Mouse (Mus musculus): ENCODE measurements at regions not wholly inside any gene's neighbourhood (a gene's known extent, or its start where the extent isn't known, plus 50 kb on each side); places are given as distances from the start of the nearest gene placed in this dataset.

GRCm38 (mm10) chr5:111931733-111932132 is 198.0 kb downstream of the Gm26897 start:
- 63% methylated on average over 3 of the region's 3 CpGs for WGBS
- no peaks in the 10 kb centered on the region for H3K27me3 ChIP-seq (ENCODE audit: control insufficient read depth, insufficient read depth, low read length)
- H3K9me3 ChIP-seq (ENCODE audit: control insufficient read depth, low read length), result no peaks in the 10 kb centered on the region
- DNase-seq (ENCODE audit: low spot score), result no peak
- no peak for TF ChIP-seq POLR2A (IDR thresholded peaks at IDR 0.05; ENCODE audit: borderline replicate concordance, extremely low read depth, insufficient read depth, insufficient read length)
- ATAC-seq (ENCODE audit: low FRiP score, low read depth), result no peak
- H3K4me1 ChIP-seq (ENCODE audit: control insufficient read depth, insufficient read depth, low read length), result peaks cover 6% of the 10 kb centered on the region; the same call in 1 of the 2 replicates
- no peak overlapping the region for H3K4me2 ChIP-seq (replicated peaks; ENCODE audit: low read depth, low read length, severe bottlenecking)
- H3K27ac ChIP-seq (replicated peaks; ENCODE audit: low read depth, low read length), result no peak overlapping the region
- H3K4me3 ChIP-seq (replicated peaks; ENCODE audit: low read length), result no peak overlapping the region
- no peak overlapping the region for H3K9ac ChIP-seq (ENCODE audit: low read depth, low read length, severe bottlenecking)
- H3K36me3 ChIP-seq (ENCODE audit: control insufficient read depth, insufficient read depth, low read length), result no peaks in the 10 kb centered on the region

GRCm38 (mm10) chr5:111935381-111936134 is 201.8 kb downstream of the Gm26897 start:
- Histone ChIP-seq H3K27ac (replicated peaks; ENCODE audit: low read depth, low read length) (no peak overlapping the region), H3K27me3 (ENCODE audit: control insufficient read depth, insufficient read depth, low read length) (no peaks in the 10 kb centered on the region), H3K36me3 (ENCODE audit: control insufficient read depth, insufficient read depth, low read length) (no peaks in the 10 kb centered on the region), H3K4me3 (replicated peaks; ENCODE audit: low read length) (no peak overlapping the region), H3K9me3 (ENCODE audit: control insufficient read depth, low read length) (no peaks in the 10 kb centered on the region), H3K9ac (ENCODE audit: low read depth, low read length, severe bottlenecking) (no peak overlapping the region), H3K4me1 (ENCODE audit: control insufficient read depth, insufficient read depth, low read length) (no peaks in the 10 kb centered on the region), H3K4me2 (replicated peaks; ENCODE audit: low read depth, low read length, severe bottlenecking) (no peak overlapping the region)
- ATAC-seq (ENCODE audit: low FRiP score, low read depth) (no peak), DNase-seq (ENCODE audit: low spot score) (no peak)
- WGBS, result 80% methylated on average over 3 of the region's 3 CpGs
- TF ChIP-seq POLR2A (IDR thresholded peaks at IDR 0.05; ENCODE audit: borderline replicate concordance, extremely low read depth, insufficient read depth, insufficient read length), result no peak

GRCm38 (mm10) chr5:111941831-111942230 is 208.1 kb downstream of the Gm26897 start:
- H3K9me3 ChIP-seq (ENCODE audit: control insufficient read depth, low read length), result no peaks in the 10 kb centered on the region
- no peaks in the 10 kb centered on the region for H3K4me1 ChIP-seq (ENCODE audit: control insufficient read depth, insufficient read depth, low read length)
- 81% methylated on average over 16 of the region's 16 CpGs for WGBS
- H3K4me3 ChIP-seq (replicated peaks; ENCODE audit: low read length), result no peak overlapping the region
- TF ChIP-seq POLR2A (IDR thresholded peaks at IDR 0.05; ENCODE audit: borderline replicate concordance, extremely low read depth, insufficient read depth, insufficient read length), result no peak
- H3K4me2 ChIP-seq (replicated peaks; ENCODE audit: low read depth, low read length, severe bottlenecking), result no peak overlapping the region
- H3K36me3 ChIP-seq (ENCODE audit: control insufficient read depth, insufficient read depth, low read length), result no peaks in the 10 kb centered on the region
- 0 out of 2 replicates have a peak, but pooled peaks cover 9% of the 10 kb centered on the region for H3K27me3 ChIP-seq (ENCODE audit: control insufficient read depth, insufficient read depth, low read length)
- no peak overlapping the region for H3K9ac ChIP-seq (ENCODE audit: low read depth, low read length, severe bottlenecking)
- DNase-seq (ENCODE audit: low spot score) (no peak), ATAC-seq (ENCODE audit: low FRiP score, low read depth) (no peak)
- H3K27ac ChIP-seq (replicated peaks; ENCODE audit: low read depth, low read length), result no peak overlapping the region

GRCm38 (mm10) chr5:111942792-111943191 is 209.1 kb downstream of the Gm26897 start:
- no peaks in the 10 kb centered on the region for H3K9me3 ChIP-seq (ENCODE audit: control insufficient read depth, low read length)
- 0 out of 2 replicates have a peak, but pooled peaks cover 9% of the 10 kb centered on the region for H3K27me3 ChIP-seq (ENCODE audit: control insufficient read depth, insufficient read depth, low read length)
- no peak for TF ChIP-seq POLR2A (IDR thresholded peaks at IDR 0.05; ENCODE audit: borderline replicate concordance, extremely low read depth, insufficient read depth, insufficient read length)
- H3K4me1 ChIP-seq (ENCODE audit: control insufficient read depth, insufficient read depth, low read length), result no peaks in the 10 kb centered on the region
- WGBS, result 90% methylated on average over 2 of the region's 2 CpGs
- ATAC-seq (ENCODE audit: low FRiP score, low read depth) (no peak), DNase-seq (ENCODE audit: low spot score) (no peak)
- H3K4me2 ChIP-seq (replicated peaks; ENCODE audit: low read depth, low read length, severe bottlenecking), result no peak overlapping the region
- no peak overlapping the region for H3K4me3 ChIP-seq (replicated peaks; ENCODE audit: low read length)
- H3K27ac ChIP-seq (replicated peaks; ENCODE audit: low read depth, low read length), result no peak overlapping the region
- no peaks in the 10 kb centered on the region for H3K36me3 ChIP-seq (ENCODE audit: control insufficient read depth, insufficient read depth, low read length)
- no peak overlapping the region for H3K9ac ChIP-seq (ENCODE audit: low read depth, low read length, severe bottlenecking)

- no peak for DNase-seq (ENCODE audit: low spot score)
- Histone ChIP-seq H3K4me2 (replicated peaks; ENCODE audit: low read depth, low read length, severe bottlenecking) (no peak overlapping the region), H3K27ac (replicated peaks; ENCODE audit: low read depth, low read length) (no peak overlapping the region), H3K9me3 (ENCODE audit: control insufficient read depth, low read length) (no peaks in the 10 kb centered on the region), H3K4me3 (replicated peaks; ENCODE audit: low read length) (no peak overlapping the region), H3K9ac (ENCODE audit: low read depth, low read length, severe bottlenecking) (no peak overlapping the region), H3K36me3 (ENCODE audit: control insufficient read depth, insufficient read depth, low read length) (no peaks in the 10 kb centered on the region), H3K4me1 (ENCODE audit: control insufficient read depth, insufficient read depth, low read length) (no peaks in the 10 kb centered on the region), H3K27me3 (ENCODE audit: control insufficient read depth, insufficient read depth, low read length) (0 out of 2 replicates have a peak, but pooled peaks cover 9% of the 10 kb centered on the region)
- ATAC-seq (ENCODE audit: low FRiP score, low read depth), result no peak
- no peak for TF ChIP-seq POLR2A (IDR thresholded peaks at IDR 0.05; ENCODE audit: borderline replicate concordance, extremely low read depth, insufficient read depth, insufficient read length)
- 61% methylated on average over 21 of the region's 21 CpGs for WGBS
Measured at GRCm38 (mm10) chr5:111943337-111944162, 209.8 kb downstream of the Gm26897 start.
